Mouse (Mus musculus): ENCODE measurements around the gene Ivl. TPM values are rescaled to one million over a fixed set of nuclear protein-coding genes. Genes with fewer than 3 reads are reported as not detected.

Gene Ivl
- total RNA-seq, 2 experiments from 2014 or later = not detected

Other genes with a start within 250 kb of the Ivl start
- not detected in 2 replicates for gene Sprr2d, start 234.6 kb downstream of the Ivl start, total RNA-seq (2015)
- not detected in 2 replicates for gene Sprr2d, start 234.6 kb downstream of the Ivl start, total RNA-seq (2017)
- gene Sprr2e, start 221.6 kb downstream of the Ivl start, total RNA-seq (2015) = not detected in 2 replicates
- not detected in 2 replicates for gene Sprr2e, start 221.6 kb downstream of the Ivl start, total RNA-seq (2017)
- not detected in 2 replicates for gene Sprr2f, start 208.5 kb downstream of the Ivl start, total RNA-seq (2015)
- not detected in 2 replicates for gene Sprr2f, start 208.5 kb downstream of the Ivl start, total RNA-seq (2017)
- gene Sprr2h, start 188.1 kb downstream of the Ivl start, total RNA-seq (2015) = not detected in 2 replicates
- not detected in 2 replicates for gene Sprr2h, start 188.1 kb downstream of the Ivl start, total RNA-seq (2017)
- gene Sprr2i, start 165.7 kb downstream of the Ivl start, total RNA-seq (2015) = not detected in 2 replicates
- not detected in 2 replicates for gene Sprr2i, start 165.7 kb downstream of the Ivl start, total RNA-seq (2017)
- gene Sprr2j-ps, start 155.7 kb downstream of the Ivl start, total RNA-seq (2015) = not detected in 2 replicates
- gene Sprr2j-ps, start 155.7 kb downstream of the Ivl start, total RNA-seq (2017) = not detected in 2 replicates
- gene Gm9774, start 144.3 kb downstream of the Ivl start, total RNA-seq (2015) = 7.0 and 7.4 TPM in 2 replicates
- 1.1 and 2.3 TPM in 2 replicates for gene Gm9774, start 144.3 kb downstream of the Ivl start, total RNA-seq (2017)
- gene Sprr2k, start 141.2 kb downstream of the Ivl start, total RNA-seq (2015) = not detected in 2 replicates
- gene Sprr2k, start 141.2 kb downstream of the Ivl start, total RNA-seq (2017) = not detected in 2 replicates
- not detected in 2 replicates for gene Sprr1b, start 134.9 kb downstream of the Ivl start, total RNA-seq (2015)
- not detected in 2 replicates for gene Sprr1b, start 134.9 kb downstream of the Ivl start, total RNA-seq (2017)
- not detected in 2 replicates for gene Sprr3, start 115.0 kb downstream of the Ivl start, total RNA-seq (2015)
- not detected in 2 replicates for gene Sprr3, start 115.0 kb downstream of the Ivl start, total RNA-seq (2017)
- not detected in 2 replicates for gene Sprr1a, start 87.8 kb downstream of the Ivl start, total RNA-seq (2015)
- gene Sprr1a, start 87.8 kb downstream of the Ivl start, total RNA-seq (2017) = not detected in 2 replicates
- gene Sprr4, start 73.2 kb downstream of the Ivl start, total RNA-seq (2015) = not detected in 2 replicates
- not detected in 2 replicates for gene Sprr4, start 73.2 kb downstream of the Ivl start, total RNA-seq (2017)
- gene 2310046K23Rik, start 39.2 kb downstream of the Ivl start, total RNA-seq (2015) = not detected in 2 replicates
- not detected in 2 replicates for gene 2310046K23Rik, start 39.2 kb downstream of the Ivl start, total RNA-seq (2017)
- gene Smcp, start 15.3 kb upstream of the Ivl start, total RNA-seq (2015) = not detected in 2 replicates
- not detected in 2 replicates for gene Smcp, start 15.3 kb upstream of the Ivl start, total RNA-seq (2017)
- not detected in 2 replicates for gene 2210017I01Rik, start 33.8 kb upstream of the Ivl start, total RNA-seq (2015)
- gene 2210017I01Rik, start 33.8 kb upstream of the Ivl start, total RNA-seq (2017) = not detected in 2 replicates
- gene Lce6a, start 47.9 kb upstream of the Ivl start, total RNA-seq (2015) = not detected in 2 replicates
- gene Lce6a, start 47.9 kb upstream of the Ivl start, total RNA-seq (2017) = not detected in 2 replicates
- gene Lce1a1, start 74.6 kb upstream of the Ivl start, total RNA-seq (2015) = not detected in 2 replicates
- gene Lce1a1, start 74.6 kb upstream of the Ivl start, total RNA-seq (2017) = not detected in 2 replicates
- gene Lce1b, start 83.2 kb upstream of the Ivl start, total RNA-seq (2015) = not detected in 2 replicates
- not detected in 2 replicates for gene Lce1b, start 83.2 kb upstream of the Ivl start, total RNA-seq (2017)
- gene Lce1a2, start 96.6 kb upstream of the Ivl start, total RNA-seq (2015) = not detected in 2 replicates
- not detected in 2 replicates for gene Lce1a2, start 96.6 kb upstream of the Ivl start, total RNA-seq (2017)
- gene Lce1c, start 105.5 kb upstream of the Ivl start, total RNA-seq (2015) = not detected in 2 replicates
- not detected in 2 replicates for gene Lce1c, start 105.5 kb upstream of the Ivl start, total RNA-seq (2017)
- not detected in 2 replicates for gene Lce1d, start 113.5 kb upstream of the Ivl start, total RNA-seq (2015)
- gene Lce1d, start 113.5 kb upstream of the Ivl start, total RNA-seq (2017) = not detected in 2 replicates
- not detected in 2 replicates for gene Lce1e, start 135.3 kb upstream of the Ivl start, total RNA-seq (2015)
- gene Lce1e, start 135.3 kb upstream of the Ivl start, total RNA-seq (2017) = not detected in 2 replicates
- not detected in 2 replicates for gene Lce1f, start 146.6 kb upstream of the Ivl start, total RNA-seq (2015)
- not detected in 2 replicates for gene Lce1f, start 146.6 kb upstream of the Ivl start, total RNA-seq (2017)
- not detected in 2 replicates for gene Gm38119, start 165.4 kb upstream of the Ivl start, total RNA-seq (2015)
- gene Gm38119, start 165.4 kb upstream of the Ivl start, total RNA-seq (2017) = not detected in 2 replicates
- not detected in 2 replicates for gene Lce1g, start 178.6 kb upstream of the Ivl start, total RNA-seq (2015)
- gene Lce1g, start 178.6 kb upstream of the Ivl start, total RNA-seq (2017) = not detected in 2 replicates
- not detected in 2 replicates for gene Lce1h, start 191.3 kb upstream of the Ivl start, total RNA-seq (2015)
- gene Lce1h, start 191.3 kb upstream of the Ivl start, total RNA-seq (2017) = not detected in 2 replicates
- not detected in 2 replicates for gene Lce1i, start 205.2 kb upstream of the Ivl start, total RNA-seq (2015)
- gene Lce1i, start 205.2 kb upstream of the Ivl start, total RNA-seq (2017) = not detected in 2 replicates
- gene Lce1j, start 216.8 kb upstream of the Ivl start, total RNA-seq (2015) = not detected in 2 replicates
- gene Lce1j, start 216.8 kb upstream of the Ivl start, total RNA-seq (2017) = not detected in 2 replicates
- not detected in 2 replicates for gene Lce1k, start 234.2 kb upstream of the Ivl start, total RNA-seq (2015)
- gene Lce1k, start 234.2 kb upstream of the Ivl start, total RNA-seq (2017) = not detected in 2 replicates